In genomic region chr14:122363156-122363555, GRCm38 (mm10) we compare ENCODE assay signal across 27 mouse cellular contexts.
DNase-seq lines count a peak whose midpoint lies in the region; ATAC-seq and TF ChIP-seq lines count a peak whose summit lies in the region.
"Had no signal": no experiment of that assay in that cellular context is flagged by ENCODE, and none has a peak within 500 bp of the region (broad histone marks: within the 10 kb centered on the region; RNA-seq: fewer than 3 reads in every experiment).

No protein-coding gene starts in this region.

- WGBS in kidney, embryonic 14.5 days = 10% methylated on average over 6 of the region's 6 CpGs
- 15% methylated on average over 6 of the region's 6 CpGs for WGBS in limb, embryonic 11.5 days
- WGBS in limb, embryonic 10.5 days = 16% methylated on average over 6 of the region's 6 CpGs
- WGBS in hindbrain, postnatal 0 days = 30% methylated on average over 6 of the region's 6 CpGs

- 0 out of 2 replicates have a peak, but pooled peaks have one; percentile 43 for ATAC-seq in kidney, embryonic 14.5 days (ENCODE audit: low FRiP score, low TSS enrichment)
- ATAC-seq in limb, embryonic 11.5 days (ENCODE audit: insufficient number of reproducible peaks, low FRiP score, low TSS enrichment, low read depth) = 0 out of 2 replicates have a peak, but pooled peaks have one; percentile 32
- ATAC-seq in hindbrain, postnatal 0 days = no peak
- ATAC-seq: activated CD4-positive, CD25-positive, alpha-beta regulatory T cell, adult 4 months; CD4-positive, CD25-positive, alpha-beta regulatory T cell, adult 4 months; forebrain, embryonic 13.5 days; forebrain, postnatal 0 days had no signal

- no peak overlapping the region for H3K9ac ChIP-seq in kidney, embryonic 14.5 days (ENCODE audit: low read depth, low read length)
- H3K9ac ChIP-seq in limb, embryonic 11.5 days (ENCODE audit: low read length) = no peak overlapping the region
- H3K9ac ChIP-seq in hindbrain, postnatal 0 days (replicated peaks; ENCODE audit: low read length) = no peak overlapping the region
- H3K9ac ChIP-seq: embryonic facial prominence, embryonic 13.5 days; forebrain, embryonic 13.5 days; forebrain, postnatal 0 days; heart, embryonic 13.5 days; hindbrain, embryonic 14.5 days had no signal

- no peaks in the 10 kb centered on the region for H3K27me3 ChIP-seq in kidney, embryonic 14.5 days (ENCODE audit: control insufficient read depth, insufficient read depth, low read length)
- no peaks in the 10 kb centered on the region; the same call in 1 of the 2 replicates for H3K27me3 ChIP-seq in limb, embryonic 11.5 days (ENCODE audit: control insufficient read depth, insufficient read depth, low read length)
- peaks cover 18% of the 10 kb centered on the region; the same call in 1 of the 2 replicates for H3K27me3 ChIP-seq in limb, embryonic 10.5 days (ENCODE audit: low read depth, poor library complexity, severe bottlenecking)
- H3K27me3 ChIP-seq in hindbrain, postnatal 0 days (ENCODE audit: insufficient read depth, low read length) = no peaks in the 10 kb centered on the region
- H3K27me3 ChIP-seq: forebrain, embryonic 13.5 days; heart, embryonic 13.5 days had no signal

- H3K36me3 ChIP-seq in kidney, embryonic 14.5 days (ENCODE audit: control insufficient read depth, insufficient read depth, low read length) = no peaks in the 10 kb centered on the region
- H3K36me3 ChIP-seq in limb, embryonic 11.5 days (ENCODE audit: control insufficient read depth, insufficient read depth, low read length) = no peaks in the 10 kb centered on the region
- H3K36me3 ChIP-seq in limb, embryonic 10.5 days = no peaks in the 10 kb centered on the region
- H3K36me3 ChIP-seq in hindbrain, postnatal 0 days (ENCODE audit: insufficient read depth, low read length) = no peaks in the 10 kb centered on the region
- H3K36me3 ChIP-seq: embryonic facial prominence, embryonic 10.5 days; embryonic facial prominence, embryonic 13.5 days; heart, embryonic 13.5 days had no signal

- DNase-seq in kidney, adult 9 months = no peak
- no peak for DNase-seq in limb, embryonic 11.5 days (ENCODE audit: low spot score)
- no peak for DNase-seq in limb, embryonic 10.5 days (ENCODE audit: low spot score)
- DNase-seq in ES-CJ7 (ENCODE audit: low read depth, low spot score) = peak; percentile 15
- DNase-seq in hindbrain, postnatal 0 days (ENCODE audit: low spot score) = no peak
- DNase-seq: adrenal gland, adult 8-10 months; adrenal gland, postnatal 25 days; cerebellum, adult 11-12 months; cerebellum, adult 8-10 months; cerebellum, postnatal 10 days; cerebellum, postnatal 36 days; embryo, embryonic 11 days; forebrain, postnatal 0 days; gastrocnemius, adult 2 months; gastrocnemius, postnatal 14 days; heart, adult 18-20 months; heart, postnatal 14 days; heart, postnatal 4 days had no signal

- H3K4me3 ChIP-seq in kidney, embryonic 14.5 days (ENCODE audit: low read length) = no peak overlapping the region
- H3K4me3 ChIP-seq in limb, embryonic 11.5 days (ENCODE audit: low read depth, low read length) = no peak overlapping the region
- H3K4me3 ChIP-seq in limb, embryonic 10.5 days = no peak overlapping the region
- no peak overlapping the region for H3K4me3 ChIP-seq in hindbrain, postnatal 0 days (ENCODE audit: low read length)
- H3K4me3 ChIP-seq: embryonic facial prominence, embryonic 10.5 days; embryonic facial prominence, embryonic 13.5 days; erythroblast, embryonic 14.5 days; forebrain, embryonic 13.5 days; gastrocnemius, adult 2 months; heart, embryonic 13.5 days had no signal

- 0 out of 2 replicates have a peak, but pooled peaks cover 3% of the 10 kb centered on the region for H3K4me1 ChIP-seq in kidney, embryonic 14.5 days (ENCODE audit: control insufficient read depth, insufficient read depth, low read length)
- peaks cover 4% of the 10 kb centered on the region for H3K4me1 ChIP-seq in limb, embryonic 11.5 days (ENCODE audit: control insufficient read depth, insufficient read depth, low read length)
- H3K4me1 ChIP-seq in limb, embryonic 10.5 days = peaks cover 38% of the 10 kb centered on the region
- no peaks in the 10 kb centered on the region for H3K4me1 ChIP-seq in hindbrain, postnatal 0 days (ENCODE audit: insufficient read depth, low read length)
- H3K4me1 ChIP-seq: embryonic facial prominence, embryonic 10.5 days; embryonic facial prominence, embryonic 13.5 days; heart, embryonic 13.5 days had no signal

- TF ChIP-seq CTCF in hindbrain, postnatal 0 days (IDR thresholded peaks at IDR 0.05; ENCODE audit: low read depth) = no peak

- no peak overlapping the region for H3K27ac ChIP-seq in kidney, embryonic 14.5 days (ENCODE audit: low read depth, low read length)
- no peak overlapping the region for H3K27ac ChIP-seq in limb, embryonic 11.5 days (replicated peaks; ENCODE audit: low read depth, low read length)
- no peak overlapping the region for H3K27ac ChIP-seq in limb, embryonic 10.5 days
- no peak overlapping the region for H3K27ac ChIP-seq in hindbrain, postnatal 0 days
- H3K27ac ChIP-seq: embryonic facial prominence, embryonic 10.5 days; embryonic facial prominence, embryonic 13.5 days; forebrain, embryonic 13.5 days; gastrocnemius, adult 2 months; heart, embryonic 13.5 days; hindbrain, embryonic 14.5 days had no signal

- H3K9me3 ChIP-seq in kidney, embryonic 14.5 days (ENCODE audit: control insufficient read depth, low read length) = no peaks in the 10 kb centered on the region
- H3K9me3 ChIP-seq in limb, embryonic 11.5 days (ENCODE audit: control insufficient read depth, low read length) = no peaks in the 10 kb centered on the region
- no peaks in the 10 kb centered on the region for H3K9me3 ChIP-seq in limb, embryonic 10.5 days (replicated peaks)
- H3K9me3 ChIP-seq in hindbrain, postnatal 0 days (ENCODE audit: low read length) = no peaks in the 10 kb centered on the region
- H3K9me3 ChIP-seq: embryonic facial prominence, embryonic 10.5 days; embryonic facial prominence, embryonic 13.5 days; forebrain, embryonic 13.5 days; heart, embryonic 13.5 days had no signal

- H3K4me2 ChIP-seq in kidney, embryonic 14.5 days (replicated peaks; ENCODE audit: low read depth, low read length) = 0 out of 2 replicates have a peak overlapping the region, but pooled peaks have one; percentile 5
- no peak overlapping the region for H3K4me2 ChIP-seq in limb, embryonic 11.5 days (ENCODE audit: low read depth, severe bottlenecking)
- no peak overlapping the region for H3K4me2 ChIP-seq in hindbrain, postnatal 0 days (ENCODE audit: low read depth, low read length)
- H3K4me2 ChIP-seq: embryonic facial prominence, embryonic 13.5 days; forebrain, embryonic 13.5 days; heart, embryonic 13.5 days; hindbrain, embryonic 14.5 days had no signal
